Comparison of ENCODE assay signal across 8 mouse cellular contexts in genomic region chr2:163438246-163438618, GRCm38 (mm10). TPM values are rescaled to one million over a fixed set of nuclear protein-coding genes. Genes with fewer than 3 reads are reported as not detected.
DNase-seq lines count a peak whose midpoint lies in the region; ATAC-seq and TF ChIP-seq lines count a peak whose summit lies in the region.
"Had no signal": no experiment of that assay in that cellular context is flagged by ENCODE, and none has a peak within 500 bp of the region (broad histone marks: within the 10 kb centered on the region; RNA-seq: fewer than 3 reads in every experiment).

TSS of gene Gdap1l1 (plus strand) at chr2:163438476.

- H3K9ac ChIP-seq in ES-Bruce4 (ENCODE audit: low read depth, poor library complexity, severe bottlenecking), result no peak within 1 kb of the TSS
- H3K9ac ChIP-seq in hindbrain, embryonic 15.5 days, result peak within 1 kb of the TSS; percentile 95
- H3K9ac ChIP-seq in limb, embryonic 12.5 days (replicated peaks), result no peak within 1 kb of the TSS

- H3K4me2 ChIP-seq in hindbrain, embryonic 15.5 days, result peak within 1 kb of the TSS; percentile 74
- H3K4me2 ChIP-seq in limb, embryonic 12.5 days, result peak within 1 kb of the TSS; percentile 48

- DNase-seq in MN1 (ENCODE audit: low spot score), result peak; percentile 87
- DNase-seq in embryo, embryonic 11.5 days (ENCODE audit: low read depth, low spot score), result peak; percentile 16
- peak; percentile 77 for DNase-seq in right cerebral cortex, postnatal 14 days
- no peak for DNase-seq in c-Kit-positive CD71-positive TER-119-positive erythroid progenitor cells, embryonic 14.5 days (ENCODE audit: low spot score)

- 0% methylated on average over 18 of the region's 18 CpGs for WGBS in hindbrain, embryonic 15.5 days
- 3% methylated on average over 13 of the region's 18 CpGs for WGBS in limb, embryonic 12.5 days

- H3K27me3 ChIP-seq in ES-Bruce4 (ENCODE audit: control insufficient read depth, insufficient read depth, low read length, poor library complexity, severe bottlenecking), result no peaks in the 10 kb centered on the region
- H3K27me3 ChIP-seq in hindbrain, embryonic 15.5 days, result no peaks in the 10 kb centered on the region
- H3K27me3 ChIP-seq in limb, embryonic 12.5 days, result peaks cover 40% of the 10 kb centered on the region

- no peak within 1 kb of the TSS for H3K27ac ChIP-seq in ES-Bruce4 (ENCODE audit: insufficient read depth, low read length)
- peak within 1 kb of the TSS; percentile 93 for H3K27ac ChIP-seq in hindbrain, embryonic 15.5 days (replicated peaks)
- H3K27ac ChIP-seq in limb, embryonic 12.5 days, result no peak within 1 kb of the TSS

- no peak for TF ChIP-seq CTCF in ES-Bruce4 (IDR thresholded peaks at IDR 0.05; ENCODE audit: low read depth, low read length)

- no peaks in the 10 kb centered on the region for H3K36me3 ChIP-seq in ES-Bruce4 (ENCODE audit: control insufficient read depth, insufficient read depth, low read length, poor library complexity, severe bottlenecking)
- H3K36me3 ChIP-seq in hindbrain, embryonic 15.5 days, result no peaks in the 10 kb centered on the region
- H3K36me3 ChIP-seq in limb, embryonic 12.5 days, result no peaks in the 10 kb centered on the region

- ATAC-seq in hindbrain, embryonic 15.5 days (ENCODE audit: low FRiP score, low read depth), result peak; percentile 82
- no peak for ATAC-seq in limb, embryonic 12.5 days (ENCODE audit: insufficient number of reproducible peaks, insufficient read depth, low FRiP score, low TSS enrichment, low read depth)

- TF ChIP-seq POLR2A in ES-Bruce4 (IDR thresholded peaks at IDR 0.05; ENCODE audit: insufficient read depth, low read length), result no peak

- TF ChIP-seq EP300 in ES-Bruce4 (IDR thresholded peaks at IDR 0.05; ENCODE audit: insufficient read depth, low read depth, low read length), result no peak

- peak within 1 kb of the TSS; percentile 54 for H3K4me3 ChIP-seq in ES-Bruce4 (ENCODE audit: low read depth, low read length)
- H3K4me3 ChIP-seq in hindbrain, embryonic 15.5 days, result peak within 1 kb of the TSS; percentile 95
- peak within 1 kb of the TSS; percentile 26 for H3K4me3 ChIP-seq in limb, embryonic 12.5 days (replicated peaks)
- H3K4me3 ChIP-seq: erythroblast, embryonic 14.5 days had no signal

- H3K9me3 ChIP-seq in ES-Bruce4 (replicated peaks; ENCODE audit: control insufficient read depth, insufficient read depth, low read length, poor library complexity, severe bottlenecking), result no peaks in the 10 kb centered on the region
- no peaks in the 10 kb centered on the region for H3K9me3 ChIP-seq in hindbrain, embryonic 15.5 days
- H3K9me3 ChIP-seq in limb, embryonic 12.5 days, result no peaks in the 10 kb centered on the region

- H3K4me1 ChIP-seq in ES-Bruce4 (ENCODE audit: control insufficient read depth, insufficient read depth, low read length), result peaks cover 3% of the 10 kb centered on the region
- H3K4me1 ChIP-seq in hindbrain, embryonic 15.5 days (replicated peaks), result peaks cover 34% of the 10 kb centered on the region
- H3K4me1 ChIP-seq in limb, embryonic 12.5 days (replicated peaks), result peaks cover 7% of the 10 kb centered on the region; the same call in 1 of the 2 replicates

RNA-seq across cellular contexts. Expression of gene Gdap1l1, which starts in this region (rescaled TPM):
- 2.4 and 2.7 TPM in 2 replicates for polyA plus RNA-seq in ES-Bruce4 (2011; ENCODE audit: insufficient read depth, insufficient read length, low read depth, missing spikeins)
- 127 and 136 TPM in 2 replicates for polyA plus RNA-seq in hindbrain, embryonic 15.5 days (2015; fragmentation: Nextera tagmentation; extraction: Ambion mirVana)
- polyA plus RNA-seq in limb, embryonic 12.5 days (2016; fragmentation: Nextera tagmentation; extraction: Ambion mirVana), result 0.40 and 0.59 TPM in 2 replicates
- polyA plus RNA-seq: erythroblast, embryonic 14.5 days had no signal

Comparison
In these comparisons a context has a peak if more than half of its experiments do, and no peak if none do; other contexts are left out.
1. RNA of gene Gdap1l1 (polyA plus RNA-seq): 127 to 136 TPM in hindbrain, embryonic 15.5 days; 2.4 to 2.7 TPM in ES-Bruce4 and 0.40 to 0.59 TPM in limb, embryonic 12.5 days; every median in the first group is over 10 times any median in the second.
2. H3K4me3 ChIP-seq: peak in every context shown above with its lines; median percentile 95 in hindbrain, embryonic 15.5 days; 54 in ES-Bruce4; 26 in limb, embryonic 12.5 days.